Mouse (Mus musculus) heart, embryonic 10.5 days (tissue): ENCODE measurements around the gene Robo4. TPM values are rescaled to one million over a fixed set of nuclear protein-coding genes. Genes with fewer than 3 reads are reported as not detected.

Experiments
- DNase-seq: peaks from one replicate; pipeline ENCODE4 v3.0.0-alpha.2; 2017; ENCODE audit warnings: low spot score
- H3K27ac ChIP-seq: fragments of 300-500 bp; sonication (generic); 2 replicates; pipeline ENCODE4 v1.5.1; 2016; ENCODE audit warnings: mild to moderate bottlenecking
- H3K27me3 ChIP-seq: fragments of 300-500 bp; sonication (generic); 2 replicates; pipeline ENCODE4 v1.6.1; 2016; ENCODE audit warnings: mild to moderate bottlenecking; ENCODE audit not compliant: poor library complexity, insufficient read depth, severe bottlenecking
- H3K36me3 ChIP-seq: fragments of 300-500 bp; sonication (generic); 2 replicates; pipeline ENCODE4 v1.6.1; 2016; ENCODE audit warnings: mild to moderate bottlenecking, moderate library complexity
- H3K4me1 ChIP-seq: fragments of 300-500 bp; sonication (generic); 2 replicates; pipeline ENCODE4 v1.6.1; 2016; ENCODE audit warnings: mild to moderate bottlenecking
- H3K4me3 ChIP-seq: fragments of 300-500 bp; sonication (generic); 2 replicates; pipeline ENCODE4 v1.5.1; 2016; ENCODE audit warnings: mild to moderate bottlenecking, moderate library complexity
- H3K9me3 ChIP-seq: fragments of 300-500 bp; sonication (generic); 2 replicates; pipeline ENCODE4 v1.6.1; 2016; ENCODE audit warnings: mild to moderate bottlenecking, moderate library complexity
- WGBS: fragments of 180-500 bp; shearing (Covaris S2); methylation state at CpG from one replicate; pipeline ENCODE4 v1.1.7; 2016; 5-methylcytosine and 5-hydroxymethylcytosine counted together
- polyA plus RNA-seq: library from polyadenylated mRNA; unstranded; fragments of >200 nt; fragmentation: Nextera tagmentation; extraction: Ambion mirVana; gene quantifications from 2 replicates; pipeline ENCODE4 v1.2.1, GENCODE M21; 2016

Gene Robo4
- polyA plus RNA-seq, 1 experiment from 2014 or later = 4.0 TPM

- 66% methylated on average over 8 of the region's 8 CpGs for WGBS
- no peak for DNase-seq
- Histone ChIP-seq H3K4me3 (no peak overlapping the region), H3K4me1 (peaks cover 7% of the 10 kb centered on the region; the same call in 1 of the 2 replicates), H3K9me3 (no peaks in the 10 kb centered on the region), H3K27ac (peak overlapping the region; percentile 49; the same call in 1 of the 2 replicates), H3K36me3 (no peaks in the 10 kb centered on the region), H3K27me3 (peaks cover 28% of the 10 kb centered on the region)
Observed at GRCm38 (mm10) chr9:37409698-37410445, 8.2 kb downstream of the Robo4 start.

DNA sequence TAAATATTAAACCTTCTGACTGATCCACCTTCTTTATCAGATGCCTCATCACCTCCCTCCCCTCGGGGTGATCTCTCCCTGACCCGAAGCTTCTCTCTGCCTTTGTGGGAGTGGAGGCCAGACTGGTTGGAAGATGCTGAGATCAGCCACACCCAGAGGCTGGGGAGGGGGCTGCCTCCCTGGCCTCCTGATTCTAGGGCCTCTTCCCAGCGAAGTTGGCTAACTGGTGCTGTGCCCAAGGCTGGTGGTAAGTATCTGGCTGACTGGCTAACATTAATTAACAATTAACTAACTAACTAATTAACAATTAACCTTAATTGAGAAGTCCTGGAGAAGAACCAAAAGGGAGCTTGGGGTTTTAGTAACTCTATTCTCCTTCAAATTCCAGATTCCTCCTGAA is 11.3 kb downstream of the Robo4 start:
- Histone ChIP-seq H3K4me3 (no peak overlapping the region), H3K36me3 (no peaks in the 10 kb centered on the region), H3K4me1 (peaks cover 16% of the 10 kb centered on the region; the same call in 1 of the 2 replicates), H3K9me3 (no peaks in the 10 kb centered on the region), H3K27me3 (peaks cover 8% of the 10 kb centered on the region; the same call in 1 of the 2 replicates), H3K27ac (no peak overlapping the region)
- 50% methylated on average over 3 of the region's 3 CpGs for WGBS
- DNase-seq = no peak

DNA sequence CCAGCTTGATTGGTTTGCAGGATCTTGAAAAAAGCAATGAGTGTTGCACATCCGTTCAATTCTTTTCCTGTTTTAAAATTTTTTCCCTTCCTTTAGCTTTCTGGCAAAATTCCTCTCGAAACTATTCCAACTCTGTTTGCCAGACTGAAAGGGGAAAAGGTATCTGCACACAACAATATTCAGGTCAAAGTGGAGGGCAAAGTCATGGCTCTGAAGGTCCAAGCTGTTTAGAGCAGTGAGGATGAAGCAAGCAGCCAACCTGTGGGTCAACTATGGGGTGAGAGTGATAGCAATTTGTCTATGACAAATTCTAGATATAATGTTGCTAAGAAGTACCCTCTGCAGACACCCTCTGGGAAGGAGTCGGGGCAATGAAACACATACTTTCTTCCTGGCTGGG is 13.0 kb downstream of the Robo4 start:
- peak; percentile 10 for DNase-seq
- H3K27me3 ChIP-seq = peaks cover 15% of the 10 kb centered on the region
- H3K4me1 ChIP-seq = peaks cover 16% of the 10 kb centered on the region; the same call in 1 of the 2 replicates
- WGBS = 82% methylated on average over 3 of the region's 3 CpGs
- no peaks in the 10 kb centered on the region for H3K9me3 ChIP-seq
- no peak overlapping the region for H3K27ac ChIP-seq
- H3K4me3 ChIP-seq = no peak overlapping the region
- no peaks in the 10 kb centered on the region for H3K36me3 ChIP-seq

DNA sequence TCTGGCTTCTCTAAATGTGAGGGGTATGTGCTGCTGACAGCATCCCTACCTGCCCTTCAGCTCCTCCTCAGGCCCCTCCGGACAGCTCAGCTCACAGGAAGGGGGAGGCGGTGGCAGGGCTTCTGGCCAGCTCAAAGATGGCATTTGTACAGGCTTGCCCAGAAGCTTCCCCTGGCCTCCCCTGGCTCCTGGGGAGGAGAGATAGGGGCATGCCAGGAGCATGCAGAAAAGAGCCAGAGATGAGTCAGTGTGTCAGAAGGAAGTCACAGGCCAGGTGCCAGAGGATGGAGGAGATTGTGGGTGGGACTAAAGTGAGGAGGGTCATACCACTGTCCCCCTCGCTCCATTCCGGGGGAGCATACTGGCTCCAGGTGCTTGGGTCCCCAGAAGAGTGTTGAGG is 17.1 kb downstream of the Robo4 start:
- WGBS = 78% methylated on average over 4 of the region's 4 CpGs
- H3K27me3 ChIP-seq = peaks cover 40% of the 10 kb centered on the region

GRCm38 (mm10) chr9:37420676-37421075 is 19.0 kb downstream of the Robo4 start:
- Histone ChIP-seq H3K9me3 (no peaks in the 10 kb centered on the region), H3K27ac (no peak overlapping the region), H3K36me3 (no peaks in the 10 kb centered on the region), H3K27me3 (peaks cover 50% of the 10 kb centered on the region), H3K4me1 (peaks cover 17% of the 10 kb centered on the region), H3K4me3 (peak overlapping the region; percentile 51)
- peak; percentile 97 for DNase-seq
- WGBS = under 1% methylated on average over 27 of the region's 27 CpGs

More for the DNA sequence above, 17.1 kb downstream of the Robo4 start:
- Histone ChIP-seq H3K27ac (no peak overlapping the region), H3K36me3 (no peaks in the 10 kb centered on the region), H3K9me3 (no peaks in the 10 kb centered on the region), H3K4me3 (no peak overlapping the region), H3K4me1 (peaks cover 17% of the 10 kb centered on the region)
- no peak for DNase-seq

DNA sequence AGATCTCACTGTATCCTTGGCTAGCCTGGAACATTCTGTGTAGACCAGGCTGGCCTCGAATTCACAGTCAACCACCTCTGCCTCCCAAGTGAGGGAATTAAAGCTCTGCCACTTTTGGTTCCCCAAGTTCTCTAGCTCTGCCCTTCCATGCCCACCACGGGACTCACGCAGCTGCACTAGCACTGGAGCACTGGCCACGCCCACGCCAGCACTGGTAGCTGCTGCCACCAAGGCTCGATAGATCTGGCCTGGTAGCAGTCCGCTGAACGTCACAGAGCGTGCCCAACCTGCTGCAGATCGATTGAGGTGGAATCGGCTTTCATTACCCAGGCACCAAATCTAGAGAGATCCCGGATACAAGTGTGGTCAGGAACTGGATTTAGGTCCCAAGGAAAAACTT is 19.5 kb downstream of the Robo4 start:
- no peaks in the 10 kb centered on the region for H3K36me3 ChIP-seq
- WGBS = 26% methylated on average over 12 of the region's 12 CpGs
- peaks cover 14% of the 10 kb centered on the region for H3K4me1 ChIP-seq
- no peaks in the 10 kb centered on the region for H3K9me3 ChIP-seq
- peak overlapping the region; percentile 51 for H3K4me3 ChIP-seq
- DNase-seq = no peak
- H3K27me3 ChIP-seq = peaks cover 50% of the 10 kb centered on the region
- no peak overlapping the region for H3K27ac ChIP-seq

GRCm38 (mm10) chr9:37429326-37429725 is 27.6 kb downstream of the Robo4 start:
- DNase-seq = no peak
- Histone ChIP-seq H3K4me1 (peaks cover 28% of the 10 kb centered on the region), H3K4me3 (peak overlapping the region; percentile 6; the same call in 1 of the 2 replicates), H3K9me3 (no peaks in the 10 kb centered on the region), H3K36me3 (no peaks in the 10 kb centered on the region), H3K27ac (no peak overlapping the region), H3K27me3 (peaks cover 78% of the 10 kb centered on the region)
- WGBS = 19% methylated on average over 26 of the region's 26 CpGs

DNA sequence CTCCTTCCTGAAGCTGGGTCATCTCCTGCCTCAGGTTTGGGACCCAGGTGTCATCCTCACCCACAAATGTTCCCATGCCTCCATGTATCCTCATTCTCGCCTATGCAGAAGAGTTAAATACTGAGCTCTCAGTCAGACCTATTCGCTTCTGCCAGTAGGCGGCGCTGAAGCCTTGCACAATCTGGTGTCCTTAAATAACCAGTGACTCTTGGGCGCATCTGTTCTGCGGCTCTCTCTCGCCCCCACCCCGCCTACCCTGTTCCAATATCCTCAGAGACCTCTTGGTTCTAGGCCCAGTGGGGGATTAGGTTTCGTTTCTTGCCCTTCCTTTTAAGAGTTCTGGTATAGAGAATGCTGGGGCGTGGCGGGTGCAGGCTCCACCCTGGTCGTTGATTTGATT is 28.9 kb downstream of the Robo4 start:
- DNase-seq = peak; percentile 93
- Histone ChIP-seq H3K4me3 (0 out of 2 replicates have a peak overlapping the region, but pooled peaks have one; percentile 25), H3K4me1 (peaks cover 28% of the 10 kb centered on the region), H3K27ac (no peak overlapping the region), H3K9me3 (no peaks in the 10 kb centered on the region), H3K36me3 (no peaks in the 10 kb centered on the region), H3K27me3 (peaks cover 86% of the 10 kb centered on the region)
- 1% methylated on average over 12 of the region's 12 CpGs for WGBS

GRCm38 (mm10) chr9:37432026-37432666 is 30.4 kb downstream of the Robo4 start:
- Histone ChIP-seq H3K27ac (no peak overlapping the region), H3K36me3 (no peaks in the 10 kb centered on the region), H3K4me3 (peak overlapping the region; percentile 55), H3K27me3 (peaks cover 89% of the 10 kb centered on the region), H3K9me3 (no peaks in the 10 kb centered on the region), H3K4me1 (peaks cover 28% of the 10 kb centered on the region)
- DNase-seq = no peak
- WGBS = 3% methylated on average over 16 of the region's 17 CpGs

DNA sequence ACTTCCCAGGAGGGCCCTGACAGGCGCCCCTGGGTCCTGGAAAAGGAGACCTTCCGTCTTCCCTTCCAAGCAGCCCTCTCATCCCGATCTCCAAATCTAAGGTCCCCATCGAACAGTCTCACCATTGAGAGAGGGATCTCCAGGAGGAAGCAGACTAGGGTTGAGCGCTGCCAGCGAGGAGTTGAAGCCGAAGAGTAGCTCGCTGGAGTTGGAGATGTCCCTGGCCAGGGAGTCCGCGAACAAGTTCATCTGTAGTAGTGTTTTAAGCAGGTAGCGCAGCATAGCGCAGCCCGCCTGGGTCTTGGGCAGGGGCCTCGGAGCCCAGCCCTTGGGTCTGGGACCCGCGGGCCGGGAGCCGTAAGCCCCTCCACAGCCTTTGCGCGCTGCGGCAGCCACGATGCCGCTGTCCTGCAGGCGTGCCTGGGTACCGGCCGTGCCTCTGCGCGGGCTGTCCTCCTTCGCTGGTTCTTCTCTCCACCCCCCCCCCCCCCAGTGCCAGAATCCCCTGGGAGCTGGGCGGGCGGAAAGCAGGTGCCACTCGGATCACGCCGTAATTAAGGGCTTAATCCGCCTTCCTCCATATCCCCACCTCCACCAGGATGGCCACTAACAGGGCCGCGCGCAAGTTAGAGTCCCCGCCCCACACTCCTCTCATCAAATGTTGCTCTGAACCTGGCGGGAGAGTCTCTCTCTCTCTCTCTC is 31.2 kb downstream of the Robo4 start, which contains the start of gene Robo3:
Robo3 (minus strand) TSS at position 527 of the 702 bp plus-strand sequence.
- no peak for DNase-seq
- WGBS = under 1% methylated on average over 40 of the region's 40 CpGs
- Histone ChIP-seq H3K4me3 (peak within 1 kb of the TSS; percentile 55), H3K36me3 (no peaks in the 10 kb centered on the region), H3K27me3 (peaks cover 86% of the 10 kb centered on the region), H3K9me3 (no peaks in the 10 kb centered on the region), H3K4me1 (peaks cover 28% of the 10 kb centered on the region), H3K27ac (no peak within 1 kb of the TSS)

DNA sequence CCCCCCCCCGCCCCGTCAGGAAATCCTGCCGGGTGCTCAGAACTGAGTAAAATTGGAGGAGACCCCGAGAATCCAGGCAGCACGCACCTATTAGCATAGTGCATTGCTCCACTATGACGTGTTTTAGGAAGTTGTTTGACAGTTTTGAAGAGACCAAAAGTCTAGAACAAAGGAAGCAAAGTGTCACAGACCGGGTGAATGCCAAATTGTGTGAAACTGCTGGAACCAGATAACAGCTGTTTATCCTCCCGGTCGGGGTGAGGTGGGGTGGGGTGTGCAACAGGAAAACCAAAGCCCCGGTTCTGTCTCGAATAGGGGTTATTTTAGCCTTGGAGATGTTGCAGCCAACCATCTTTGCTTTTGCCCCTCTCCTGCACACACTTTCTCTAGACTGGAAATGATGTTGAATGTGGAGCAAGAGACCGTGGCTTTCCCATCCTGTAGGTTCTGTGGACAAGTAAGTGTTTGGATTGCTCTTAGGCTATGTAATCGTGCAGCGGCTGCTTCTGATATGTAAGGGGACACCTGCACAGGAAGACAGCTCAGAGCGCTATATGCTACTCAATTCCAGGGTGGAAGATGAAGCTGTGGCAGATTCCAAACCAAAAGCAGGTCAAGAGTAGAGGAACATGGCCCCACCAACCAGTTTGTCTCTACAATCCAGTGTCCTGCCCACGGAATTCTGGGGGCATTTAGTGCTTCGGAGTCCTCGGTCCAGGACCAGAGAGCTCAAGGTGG is 32.3 kb downstream of the Robo4 start:
- H3K27ac ChIP-seq = no peak overlapping the region
- 2% methylated on average over 18 of the region's 18 CpGs for WGBS
- no peak for DNase-seq
- no peaks in the 10 kb centered on the region for H3K9me3 ChIP-seq
- H3K4me3 ChIP-seq = peak overlapping the region; percentile 55; the same call in 1 of the 2 replicates
- peaks cover 31% of the 10 kb centered on the region for H3K4me1 ChIP-seq
- peaks cover 81% of the 10 kb centered on the region for H3K27me3 ChIP-seq
- no peaks in the 10 kb centered on the region for H3K36me3 ChIP-seq

DNA sequence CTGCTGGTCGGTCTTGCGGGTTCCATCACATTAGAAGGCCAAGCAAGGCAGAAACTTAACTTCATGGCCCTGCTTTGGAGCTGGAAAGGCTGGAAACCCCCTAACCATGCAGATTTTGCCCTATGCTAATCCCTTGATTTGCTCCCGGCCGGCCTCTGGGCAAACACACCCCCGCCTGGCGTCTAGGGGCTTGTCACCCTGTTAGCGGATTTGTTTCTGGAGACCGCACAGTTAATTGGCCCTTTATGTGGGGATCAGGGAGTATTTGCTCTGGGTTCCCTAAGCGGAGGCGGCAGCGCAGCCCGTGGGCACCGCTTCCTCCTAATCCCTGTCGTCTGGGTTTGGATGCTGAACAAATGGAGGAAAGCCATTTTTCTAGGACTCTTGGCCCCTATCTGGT is 33.2 kb downstream of the Robo4 start:
- DNase-seq = no peak

More for the DNA sequence above, 33.2 kb downstream of the Robo4 start:
- WGBS = 2% methylated on average over 14 of the region's 14 CpGs
- no peak overlapping the region for H3K4me3 ChIP-seq
- peaks cover 27% of the 10 kb centered on the region for H3K4me1 ChIP-seq
- peaks cover 71% of the 10 kb centered on the region for H3K27me3 ChIP-seq
- no peak overlapping the region for H3K27ac ChIP-seq
- no peaks in the 10 kb centered on the region for H3K36me3 ChIP-seq
- no peaks in the 10 kb centered on the region for H3K9me3 ChIP-seq
